Mouse (Mus musculus) gastrocnemius, adult 2 months (tissue): ENCODE results near the gene Spsb2. TPM values are rescaled to one million over a fixed set of nuclear protein-coding genes. Genes with fewer than 3 reads are reported as not detected.
A peak's percentile ranks its signal among the peaks of the same experiment; 100 is the strongest.
"Not testable (repeated sequence)": the region's sequence is repeated elsewhere in the genome, so short reads cannot be mapped to it uniquely, and the experiment has no call there.

Experiments
- DNase-seq: peaks from one replicate; pipeline ENCODE4 v3.0.0; 2022
- H3K27ac ChIP-seq: fragments of 200-600 bp; 2 replicates; pipeline ENCODE4 v1.8.1; 2022; ENCODE audit warnings: mild to moderate bottlenecking
- H3K4me3 ChIP-seq: fragments of 200-600 bp; 2 replicates; pipeline ENCODE4 v1.8.1; 2022; ENCODE audit warnings: mild to moderate bottlenecking, moderate library complexity
- CTCF ChIP-seq: fragments of 200-600 bp; IDR thresholded peaks from 2 replicates; pipeline ENCODE4 v1.8.1; 2022; ENCODE audit warnings: antibody characterized with exemption, mild to moderate bottlenecking, moderate library complexity
- intact Hi-C: fragments of 180-260 bp; cut with DNase I; formaldehyde crosslinking; loops from one replicate; pipeline ENCODE4 v1.15.1; 2025
- total RNA-seq, 2 experiments: library from RNA; stranded (reverse); gene quantifications; 2 replicates each; pipeline ENCODE4 v1.2.3; 2021

The Spsb2 gene
- total RNA-seq, 2 experiments from 2014 or later, result 2.0 to 2.5 TPM

- no peak for TF ChIP-seq CTCF
- H3K4me3 ChIP-seq, result peak overlapping the region; percentile 57
- intact Hi-C loops, result no loop called here
These were observed 28.5 kb upstream of the Spsb2 start for GRCm38 (mm10) chr6:124779984-124780416.

GRCm38 (mm10) chr6:124780917-124781316 lies 27.5 kb upstream of the Spsb2 start:
- intact Hi-C loops, result no loop called here
- no peak for TF ChIP-seq CTCF
- Histone ChIP-seq H3K4me3 (no peak overlapping the region), H3K27ac (no peak overlapping the region)
- no peak for DNase-seq

More at GRCm38 (mm10) chr6:124779984-124780416, 28.5 kb upstream of the Spsb2 start:
- DNase-seq, result no peak
- H3K27ac ChIP-seq, result peak overlapping the region; percentile 58; the same call in 1 of the 2 replicates

- intact Hi-C loops, result no loop called here
- H3K27ac ChIP-seq, result no peak overlapping the region; the same call in 1 of the 2 replicates
- TF ChIP-seq CTCF, result no peak
- peak; percentile 50 for DNase-seq
- peak overlapping the region; percentile 46 for H3K4me3 ChIP-seq
These were observed 26.0 kb upstream of the Spsb2 start for GRCm38 (mm10) chr6:124782436-124782835.

DNA sequence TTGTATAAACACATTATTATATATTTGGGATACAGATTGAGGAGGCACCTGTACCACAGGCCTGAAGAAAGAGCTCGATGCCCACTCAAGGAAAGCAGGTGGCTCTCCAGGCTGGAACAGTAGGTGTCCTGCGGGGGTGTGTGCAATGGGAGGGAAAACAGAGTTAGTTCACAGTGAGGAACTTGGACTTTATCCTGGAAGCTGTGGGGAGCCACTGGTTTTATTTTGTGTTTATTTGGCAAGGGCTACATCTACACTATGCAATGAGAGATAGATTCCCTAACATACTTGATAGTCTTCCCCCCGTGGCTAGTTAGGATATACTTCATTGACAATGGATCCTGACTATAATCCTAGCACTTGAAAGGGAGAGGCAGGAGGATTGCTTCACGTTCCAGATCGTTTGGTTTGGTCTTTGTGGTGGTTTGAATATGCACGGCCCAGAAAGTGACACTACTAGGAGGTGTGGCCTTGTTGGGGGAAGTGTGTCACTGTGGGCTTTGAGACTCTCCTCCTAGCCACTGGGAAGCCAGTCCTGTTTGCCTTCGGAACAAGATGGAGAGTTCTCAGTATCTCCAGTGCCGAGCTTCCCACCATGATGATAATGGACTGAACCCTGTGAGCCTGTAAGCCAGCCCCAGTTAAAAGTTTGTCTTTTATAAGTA lies 21.6 kb upstream of the Spsb2 start:
- H3K4me3 ChIP-seq, result no peak overlapping the region
- H3K27ac ChIP-seq, result no peak overlapping the region
- no peak for DNase-seq
- intact Hi-C loops, result no loop called here
- TF ChIP-seq CTCF, result no peak

GRCm38 (mm10) chr6:124787722-124788121 lies 20.7 kb upstream of the Spsb2 start:
- DNase-seq, result no peak
- TF ChIP-seq CTCF, result no peak
- H3K27ac ChIP-seq, result no peak overlapping the region
- intact Hi-C loops, result no loop called here
- H3K4me3 ChIP-seq, result no peak overlapping the region

- DNase-seq, result no peak
- no peak overlapping the region for H3K27ac ChIP-seq
- no peak overlapping the region for H3K4me3 ChIP-seq
- TF ChIP-seq CTCF, result no peak
- intact Hi-C loops, result no loop called here
These were observed 18.9 kb upstream of the Spsb2 start for GRCm38 (mm10) chr6:124789519-124789918.

- no peak for DNase-seq
- Histone ChIP-seq H3K27ac (no peak overlapping the region), H3K4me3 (no peak overlapping the region)
- no peak for TF ChIP-seq CTCF
- intact Hi-C loops, result no loop called here
These were observed 18.3 kb upstream of the Spsb2 start for GRCm38 (mm10) chr6:124790121-124790520.

DNA sequence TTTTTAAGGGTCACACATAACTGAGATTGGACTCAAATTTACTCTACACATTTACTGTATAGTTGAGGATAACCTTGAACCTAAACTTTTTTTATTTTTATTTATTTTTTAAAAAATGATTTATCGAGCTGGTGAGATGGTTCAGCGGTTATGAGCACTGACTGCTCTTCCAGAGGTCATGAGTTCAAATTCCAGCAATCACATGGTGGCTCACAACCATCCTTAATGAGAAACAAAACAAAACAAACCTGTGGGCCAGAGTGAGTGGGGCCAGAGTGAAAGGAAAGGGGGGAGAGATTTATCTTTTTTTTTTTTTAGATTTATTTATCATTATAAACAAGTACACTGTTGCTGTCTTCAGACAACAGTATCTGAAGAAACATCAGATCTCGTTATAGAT lies 16.6 kb upstream of the Spsb2 start:
- intact Hi-C loops, result no loop called here
- TF ChIP-seq CTCF, result no peak
- no peak overlapping the region for H3K4me3 ChIP-seq
- H3K27ac ChIP-seq, result no peak overlapping the region
- no peak for DNase-seq

GRCm38 (mm10) chr6:124795781-124796180 lies 12.7 kb upstream of the Spsb2 start:
- intact Hi-C loops, result no loop called here
- DNase-seq, result no peak
- no peak overlapping the region for H3K27ac ChIP-seq
- H3K4me3 ChIP-seq, result no peak overlapping the region
- no peak for TF ChIP-seq CTCF

DNA sequence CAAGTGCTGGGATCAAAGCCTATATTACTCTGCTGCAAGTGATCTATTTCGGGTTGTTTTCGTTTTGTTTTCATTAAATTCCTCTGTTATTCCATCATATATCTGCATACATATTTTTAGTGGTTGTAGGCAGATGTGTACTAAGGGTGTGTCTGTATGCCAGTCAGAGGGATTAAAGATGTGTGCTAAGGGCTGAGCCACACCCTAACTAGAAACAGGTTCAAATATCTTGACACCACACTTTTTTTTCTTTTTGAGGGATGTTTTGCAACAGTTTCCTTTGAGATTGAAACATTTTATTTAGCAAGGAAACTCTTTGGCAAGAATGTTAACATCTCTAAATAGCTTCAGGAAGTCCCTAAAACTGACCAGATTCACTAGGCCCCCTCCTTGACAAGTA lies 12.3 kb upstream of the Spsb2 start:
- Histone ChIP-seq H3K27ac (no peak overlapping the region), H3K4me3 (no peak overlapping the region)
- DNase-seq, result no peak
- intact Hi-C loops, result no loop called here
- no peak for TF ChIP-seq CTCF

DNA sequence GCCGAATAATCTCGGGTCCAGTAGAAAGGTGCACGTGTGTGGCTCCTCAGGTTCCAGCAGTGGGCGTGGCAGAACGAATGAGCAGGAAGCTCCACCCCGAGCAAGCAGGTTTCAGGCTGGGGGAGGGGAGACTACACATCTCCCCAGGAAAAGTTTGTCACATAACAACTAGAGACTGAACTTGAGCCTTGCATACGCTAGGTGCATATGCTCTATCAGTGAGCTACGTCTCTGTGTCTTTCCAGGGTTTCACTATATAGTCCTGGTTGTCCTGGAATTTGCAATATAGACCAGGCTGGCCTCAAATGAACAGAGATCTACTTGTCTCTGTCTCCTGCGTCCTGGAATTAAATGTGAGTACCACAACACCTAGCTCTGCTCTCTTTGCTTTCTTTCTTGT lies 6.1 kb upstream of the Spsb2 start:
- DNase-seq, H3K4me3 ChIP-seq, intact Hi-C loops, H3K27ac ChIP-seq: not testable (repeated sequence)

- no peak for DNase-seq
- intact Hi-C loops, result no loop called here
- Histone ChIP-seq H3K4me3 (no peak overlapping the region), H3K27ac (no peak overlapping the region)
- no peak for TF ChIP-seq CTCF
These were observed 5.4 kb upstream of the Spsb2 start for GRCm38 (mm10) chr6:124803061-124803460.

DNA sequence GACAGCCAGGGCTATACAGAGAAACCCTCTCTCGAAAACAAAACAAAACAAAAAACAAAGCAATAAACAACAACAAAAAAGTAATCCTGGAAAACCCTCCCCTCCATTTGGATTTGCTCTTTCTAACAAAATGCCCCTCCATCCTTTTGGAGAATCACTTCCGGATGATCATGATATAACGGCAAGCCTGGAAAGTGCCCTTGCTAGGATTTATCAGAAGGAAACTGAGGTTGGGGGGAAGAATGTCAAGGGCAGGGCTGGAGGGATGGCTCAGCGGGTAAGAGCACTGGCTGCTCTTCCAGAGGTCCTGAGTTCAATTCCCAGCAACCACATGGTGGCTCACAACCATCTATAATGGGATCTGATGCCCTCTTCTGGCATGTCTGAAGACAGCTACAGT lies 4.8 kb upstream of the Spsb2 start:
- H3K4me3 ChIP-seq, intact Hi-C loops, H3K27ac ChIP-seq, DNase-seq: not testable (repeated sequence)

DNA sequence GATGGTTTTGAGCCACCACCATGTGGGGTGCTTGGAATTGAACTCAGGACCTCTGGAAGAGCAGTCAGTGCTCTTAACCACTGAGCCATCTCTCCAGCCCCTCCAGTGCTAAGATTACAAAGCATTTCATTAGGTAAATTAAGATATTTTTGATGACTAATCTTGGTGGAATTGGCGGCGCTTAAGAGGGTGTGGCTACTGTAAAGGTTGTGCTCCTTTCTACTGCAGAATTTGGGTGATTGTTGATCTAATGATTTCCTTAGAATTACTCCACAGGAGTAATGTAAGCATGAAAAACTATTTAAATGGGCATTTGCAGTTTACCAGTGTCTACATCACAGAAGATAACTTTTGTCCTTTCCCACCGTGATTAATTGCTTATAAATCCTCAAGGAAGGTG lies 4.1 kb upstream of the Spsb2 start:
- no peak overlapping the region for H3K4me3 ChIP-seq
- DNase-seq, result no peak
- no peak for TF ChIP-seq CTCF
- no peak overlapping the region; the same call in 1 of the 2 replicates for H3K27ac ChIP-seq
- intact Hi-C loops, result no loop called here
